Mouse (Mus musculus): ENCODE results near the gene Gm45234. TPM values are rescaled to one million over a fixed set of nuclear protein-coding genes. Genes with fewer than 3 reads are reported as not detected.
"Not testable (repeated sequence)": the region's sequence is repeated elsewhere in the genome, so short reads cannot be mapped to it uniquely, and the experiment has no call there.

Gm45234 gene
- polyA plus RNA-seq (2014; fragmentation: Nextera tagmentation; extraction: Ambion mirVana) = not detected in 2 replicates

DNA sequence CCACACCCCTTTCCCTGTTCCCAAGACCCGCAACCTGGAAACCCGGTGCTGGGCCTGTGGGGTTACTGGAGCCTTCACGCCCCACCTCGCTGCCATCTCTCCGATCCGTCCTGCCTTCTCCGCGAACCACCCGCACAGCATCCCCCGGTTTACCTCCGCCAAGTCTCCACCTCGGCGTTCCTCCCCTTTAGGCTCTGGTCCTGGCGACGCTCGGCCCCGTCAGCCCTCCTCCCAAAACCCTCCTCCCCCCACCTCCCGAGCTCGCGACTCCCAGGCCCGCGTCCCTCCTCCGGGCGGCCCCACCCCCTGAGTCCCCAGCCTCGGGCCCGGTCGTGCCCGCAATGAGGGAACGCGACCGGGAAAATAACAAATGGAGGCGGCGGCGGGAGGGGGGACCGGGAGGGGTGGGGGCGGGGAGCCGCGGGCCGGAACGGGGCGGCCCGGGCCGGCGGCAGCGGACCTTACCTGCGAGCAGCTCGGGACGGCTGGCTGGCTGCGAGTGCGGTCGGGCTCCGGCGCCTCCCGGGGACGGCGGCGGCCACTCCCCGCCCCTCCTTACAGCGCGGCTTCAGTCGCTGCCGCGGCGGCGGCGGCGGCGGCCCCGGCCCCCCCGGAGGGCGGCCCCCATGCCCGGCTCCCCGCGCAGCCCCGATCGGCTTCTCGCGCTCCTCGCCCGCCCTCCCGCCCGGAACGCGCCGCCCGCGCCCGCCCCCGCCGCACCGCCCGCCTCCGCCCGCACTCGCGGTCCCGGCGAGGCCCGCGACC is at the start of gene Gm45234, which contains the start of gene Atn1:
Gene Gm45234 (minus strand): TSS at position 191 of the 765 bp plus-strand sequence.
Gene Atn1 (minus strand): TSS at position 694 of the 765 bp plus-strand sequence.
- H3K27ac ChIP-seq (ENCODE audit: low read depth, low read length) = peak within 1 kb of the TSS; percentile 96
- H3K9ac ChIP-seq (replicated peaks; ENCODE audit: low read depth, low read length) = peak within 1 kb of the TSS; percentile 97
- ATAC-seq (ENCODE audit: low read depth) = peak; percentile 57
- H3K27me3 ChIP-seq (ENCODE audit: control insufficient read depth, insufficient read depth, low read length) = no peaks in the 10 kb centered on the region
- H3K4me3 ChIP-seq (ENCODE audit: low read depth, low read length) = peak within 1 kb of the TSS; percentile 74
- H3K4me2 ChIP-seq (ENCODE audit: low read depth, low read length) = peak within 1 kb of the TSS; percentile 63
- H3K36me3 ChIP-seq (ENCODE audit: control insufficient read depth, insufficient read depth, low read length) = no peaks in the 10 kb centered on the region
- H3K9me3 ChIP-seq (ENCODE audit: control insufficient read depth, low read length) = no peaks in the 10 kb centered on the region
- WGBS = 1% methylated on average over 59 of the region's 100 CpGs
- H3K4me1 ChIP-seq (ENCODE audit: control insufficient read depth, insufficient read depth, low read length) = peaks cover 44% of the 10 kb centered on the region; the same call in 1 of the 2 replicates

GRCm38 (mm10) chr6:124804341-124804740 is 48.5 kb upstream of the Gm45234 start:
- H3K27ac ChIP-seq (ENCODE audit: low read depth, low read length) = no peak overlapping the region
- no peak overlapping the region for H3K4me3 ChIP-seq (ENCODE audit: low read depth, low read length)
- ATAC-seq (ENCODE audit: low read depth) = no peak
- WGBS = 92% methylated on average over 3 of the region's 3 CpGs
- H3K36me3 ChIP-seq (ENCODE audit: control insufficient read depth, insufficient read depth, low read length) = no peaks in the 10 kb centered on the region
- H3K9ac ChIP-seq (replicated peaks; ENCODE audit: low read depth, low read length) = no peak overlapping the region
- no peak overlapping the region for H3K4me2 ChIP-seq (ENCODE audit: low read depth, low read length)
- H3K4me1 ChIP-seq (ENCODE audit: control insufficient read depth, insufficient read depth, low read length) = peaks cover 7% of the 10 kb centered on the region
- no peaks in the 10 kb centered on the region for H3K27me3 ChIP-seq (ENCODE audit: control insufficient read depth, insufficient read depth, low read length)
- no peaks in the 10 kb centered on the region for H3K9me3 ChIP-seq (ENCODE audit: control insufficient read depth, low read length)

GRCm38 (mm10) chr6:124803691-124804090 is 47.9 kb upstream of the Gm45234 start:
- not testable (repeated sequence) for H3K9ac ChIP-seq (replicated peaks; ENCODE audit: low read depth, low read length); H3K4me1 ChIP-seq (ENCODE audit: control insufficient read depth, insufficient read depth, low read length); H3K4me3 ChIP-seq (ENCODE audit: low read depth, low read length); H3K36me3 ChIP-seq (ENCODE audit: control insufficient read depth, insufficient read depth, low read length); ATAC-seq (ENCODE audit: low read depth); H3K27me3 ChIP-seq (ENCODE audit: control insufficient read depth, insufficient read depth, low read length); H3K4me2 ChIP-seq (ENCODE audit: low read depth, low read length); H3K9me3 ChIP-seq (ENCODE audit: control insufficient read depth, low read length); H3K27ac ChIP-seq (ENCODE audit: low read depth, low read length)
- WGBS = 96% methylated on average over 4 of the region's 4 CpGs

- no peak for ATAC-seq (ENCODE audit: low read depth)
- Histone ChIP-seq H3K9me3 (ENCODE audit: control insufficient read depth, low read length) (no peaks in the 10 kb centered on the region), H3K4me1 (ENCODE audit: control insufficient read depth, insufficient read depth, low read length) (peaks cover 5% of the 10 kb centered on the region; the same call in 1 of the 2 replicates), H3K27ac (ENCODE audit: low read depth, low read length) (no peak overlapping the region), H3K4me3 (ENCODE audit: low read depth, low read length) (no peak overlapping the region), H3K27me3 (ENCODE audit: control insufficient read depth, insufficient read depth, low read length) (no peaks in the 10 kb centered on the region), H3K4me2 (ENCODE audit: low read depth, low read length) (no peak overlapping the region), H3K9ac (replicated peaks; ENCODE audit: low read depth, low read length) (no peak overlapping the region), H3K36me3 (ENCODE audit: control insufficient read depth, insufficient read depth, low read length) (no peaks in the 10 kb centered on the region)
- 75% methylated on average over 3 of the region's 3 CpGs for WGBS
Measured at GRCm38 (mm10) chr6:124803061-124803460, 47.2 kb upstream of the Gm45234 start.

DNA sequence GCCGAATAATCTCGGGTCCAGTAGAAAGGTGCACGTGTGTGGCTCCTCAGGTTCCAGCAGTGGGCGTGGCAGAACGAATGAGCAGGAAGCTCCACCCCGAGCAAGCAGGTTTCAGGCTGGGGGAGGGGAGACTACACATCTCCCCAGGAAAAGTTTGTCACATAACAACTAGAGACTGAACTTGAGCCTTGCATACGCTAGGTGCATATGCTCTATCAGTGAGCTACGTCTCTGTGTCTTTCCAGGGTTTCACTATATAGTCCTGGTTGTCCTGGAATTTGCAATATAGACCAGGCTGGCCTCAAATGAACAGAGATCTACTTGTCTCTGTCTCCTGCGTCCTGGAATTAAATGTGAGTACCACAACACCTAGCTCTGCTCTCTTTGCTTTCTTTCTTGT is 46.6 kb upstream of the Gm45234 start:
- not testable (repeated sequence) for H3K4me2 ChIP-seq (ENCODE audit: low read depth, low read length); H3K27ac ChIP-seq (ENCODE audit: low read depth, low read length); H3K27me3 ChIP-seq (ENCODE audit: control insufficient read depth, insufficient read depth, low read length); H3K9ac ChIP-seq (replicated peaks; ENCODE audit: low read depth, low read length); H3K4me1 ChIP-seq (ENCODE audit: control insufficient read depth, insufficient read depth, low read length); H3K4me3 ChIP-seq (ENCODE audit: low read depth, low read length); H3K36me3 ChIP-seq (ENCODE audit: control insufficient read depth, insufficient read depth, low read length); H3K9me3 ChIP-seq (ENCODE audit: control insufficient read depth, low read length); ATAC-seq (ENCODE audit: low read depth)
- WGBS = 24% methylated on average over 4 of the region's 9 CpGs

DNA sequence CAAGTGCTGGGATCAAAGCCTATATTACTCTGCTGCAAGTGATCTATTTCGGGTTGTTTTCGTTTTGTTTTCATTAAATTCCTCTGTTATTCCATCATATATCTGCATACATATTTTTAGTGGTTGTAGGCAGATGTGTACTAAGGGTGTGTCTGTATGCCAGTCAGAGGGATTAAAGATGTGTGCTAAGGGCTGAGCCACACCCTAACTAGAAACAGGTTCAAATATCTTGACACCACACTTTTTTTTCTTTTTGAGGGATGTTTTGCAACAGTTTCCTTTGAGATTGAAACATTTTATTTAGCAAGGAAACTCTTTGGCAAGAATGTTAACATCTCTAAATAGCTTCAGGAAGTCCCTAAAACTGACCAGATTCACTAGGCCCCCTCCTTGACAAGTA is 40.4 kb upstream of the Gm45234 start:
- no peak for ATAC-seq (ENCODE audit: low read depth)
- Histone ChIP-seq H3K9ac (replicated peaks; ENCODE audit: low read depth, low read length) (no peak overlapping the region), H3K4me2 (ENCODE audit: low read depth, low read length) (no peak overlapping the region), H3K27me3 (ENCODE audit: control insufficient read depth, insufficient read depth, low read length) (no peaks in the 10 kb centered on the region), H3K27ac (ENCODE audit: low read depth, low read length) (no peak overlapping the region), H3K9me3 (ENCODE audit: control insufficient read depth, low read length) (no peaks in the 10 kb centered on the region), H3K4me1 (ENCODE audit: control insufficient read depth, insufficient read depth, low read length) (no peaks in the 10 kb centered on the region), H3K4me3 (ENCODE audit: low read depth, low read length) (no peak overlapping the region), H3K36me3 (ENCODE audit: control insufficient read depth, insufficient read depth, low read length) (no peaks in the 10 kb centered on the region)
- WGBS = 83% methylated on average over 2 of the region's 2 CpGs

DNA sequence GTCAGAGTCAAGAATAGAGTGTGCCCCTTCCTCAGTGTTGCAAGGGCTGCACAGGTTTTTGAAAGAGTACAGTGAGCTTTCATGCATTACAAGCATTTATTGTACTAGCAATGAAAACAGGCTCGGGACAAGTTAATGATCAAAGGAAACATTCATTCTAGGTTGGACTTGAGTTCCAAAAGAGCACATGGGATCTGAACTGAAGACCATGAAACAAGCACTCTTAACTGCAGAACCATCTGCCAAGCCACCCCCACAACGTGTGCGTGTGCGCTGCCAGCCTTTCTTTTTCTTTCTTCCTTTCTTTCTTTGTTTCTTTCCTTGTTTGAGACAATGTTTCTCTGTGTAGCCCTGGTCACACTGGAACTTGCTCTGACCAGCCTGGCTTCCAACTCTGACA is 40.0 kb upstream of the Gm45234 start:
- no peak overlapping the region for H3K9ac ChIP-seq (replicated peaks; ENCODE audit: low read depth, low read length)
- no peak overlapping the region for H3K4me3 ChIP-seq (ENCODE audit: low read depth, low read length)
- H3K4me2 ChIP-seq (ENCODE audit: low read depth, low read length) = no peak overlapping the region
- H3K9me3 ChIP-seq (ENCODE audit: control insufficient read depth, low read length) = no peaks in the 10 kb centered on the region
- no peaks in the 10 kb centered on the region for H3K4me1 ChIP-seq (ENCODE audit: control insufficient read depth, insufficient read depth, low read length)
- ATAC-seq (ENCODE audit: low read depth) = no peak
- no peaks in the 10 kb centered on the region for H3K36me3 ChIP-seq (ENCODE audit: control insufficient read depth, insufficient read depth, low read length)
- no peak overlapping the region for H3K27ac ChIP-seq (ENCODE audit: low read depth, low read length)
- WGBS = 64% methylated on average over 4 of the region's 4 CpGs
- no peaks in the 10 kb centered on the region for H3K27me3 ChIP-seq (ENCODE audit: control insufficient read depth, insufficient read depth, low read length)

DNA sequence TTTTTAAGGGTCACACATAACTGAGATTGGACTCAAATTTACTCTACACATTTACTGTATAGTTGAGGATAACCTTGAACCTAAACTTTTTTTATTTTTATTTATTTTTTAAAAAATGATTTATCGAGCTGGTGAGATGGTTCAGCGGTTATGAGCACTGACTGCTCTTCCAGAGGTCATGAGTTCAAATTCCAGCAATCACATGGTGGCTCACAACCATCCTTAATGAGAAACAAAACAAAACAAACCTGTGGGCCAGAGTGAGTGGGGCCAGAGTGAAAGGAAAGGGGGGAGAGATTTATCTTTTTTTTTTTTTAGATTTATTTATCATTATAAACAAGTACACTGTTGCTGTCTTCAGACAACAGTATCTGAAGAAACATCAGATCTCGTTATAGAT is 36.1 kb upstream of the Gm45234 start:
- Histone ChIP-seq H3K4me1 (ENCODE audit: control insufficient read depth, insufficient read depth, low read length) (no peaks in the 10 kb centered on the region), H3K4me2 (ENCODE audit: low read depth, low read length) (no peak overlapping the region), H3K36me3 (ENCODE audit: control insufficient read depth, insufficient read depth, low read length) (no peaks in the 10 kb centered on the region), H3K27me3 (ENCODE audit: control insufficient read depth, insufficient read depth, low read length) (no peaks in the 10 kb centered on the region), H3K9ac (replicated peaks; ENCODE audit: low read depth, low read length) (no peak overlapping the region), H3K9me3 (ENCODE audit: control insufficient read depth, low read length) (no peaks in the 10 kb centered on the region), H3K4me3 (ENCODE audit: low read depth, low read length) (no peak overlapping the region), H3K27ac (ENCODE audit: low read depth, low read length) (no peak overlapping the region)
- WGBS = 89% methylated on average over 3 of the region's 3 CpGs
- no peak for ATAC-seq (ENCODE audit: low read depth)

- WGBS = 77% methylated on average over 4 of the region's 4 CpGs
- no peak for ATAC-seq (ENCODE audit: low read depth)
Measured at GRCm38 (mm10) chr6:124790121-124790520, 34.3 kb upstream of the Gm45234 start.

More at GRCm38 (mm10) chr6:124790121-124790520, 34.3 kb upstream of the Gm45234 start:
- Histone ChIP-seq H3K36me3 (ENCODE audit: control insufficient read depth, insufficient read depth, low read length) (no peaks in the 10 kb centered on the region), H3K4me2 (ENCODE audit: low read depth, low read length) (no peak overlapping the region), H3K27me3 (ENCODE audit: control insufficient read depth, insufficient read depth, low read length) (no peaks in the 10 kb centered on the region), H3K4me1 (ENCODE audit: control insufficient read depth, insufficient read depth, low read length) (no peaks in the 10 kb centered on the region), H3K27ac (ENCODE audit: low read depth, low read length) (no peak overlapping the region), H3K9ac (replicated peaks; ENCODE audit: low read depth, low read length) (no peak overlapping the region), H3K4me3 (ENCODE audit: low read depth, low read length) (no peak overlapping the region), H3K9me3 (ENCODE audit: control insufficient read depth, low read length) (no peaks in the 10 kb centered on the region)

Data from neural tube, embryonic 14.5 days (tissue).